Mouse (Mus musculus): Measurements from ENCODE around the gene Cacna1c. TPM values are rescaled to one million over a fixed set of nuclear protein-coding genes. Genes with fewer than 3 reads are reported as not detected.

Gene Cacna1c
- polyA plus RNA-seq, 1 experiment from 2014 or later = 2.0 TPM

DNA sequence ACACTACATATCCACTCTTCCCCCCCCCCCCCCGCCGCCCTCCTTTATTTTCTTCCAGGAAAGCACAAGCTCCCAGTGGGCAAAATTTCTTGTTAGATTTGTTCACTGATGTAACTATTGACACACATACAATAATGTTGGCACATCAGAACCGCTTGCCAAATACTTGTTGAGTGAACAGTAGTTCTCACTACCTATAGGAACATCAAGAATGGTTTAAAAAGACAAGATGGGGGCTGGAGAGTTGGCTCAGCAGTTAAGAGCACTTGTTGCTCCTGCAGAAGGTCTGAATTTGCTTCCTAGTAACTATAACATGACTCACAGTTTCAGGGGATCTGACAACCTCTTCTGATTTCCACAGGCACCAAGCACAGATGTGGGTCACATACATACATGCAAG, 255.2 kb downstream of the Cacna1c start:
- Histone ChIP-seq H3K4me3 (no peak overlapping the region), H3K27ac (no peak overlapping the region), H3K4me1 (peaks cover 10% of the 10 kb centered on the region), H3K9me3 (no peaks in the 10 kb centered on the region), H3K27me3 (ENCODE audit: poor library complexity, severe bottlenecking) (no peaks in the 10 kb centered on the region), H3K36me3 (replicated peaks) (no peaks in the 10 kb centered on the region)
- DNase-seq (ENCODE audit: extremely low spot score, low spot score) = no peak
- 94% methylated on average over 3 of the region's 3 CpGs for WGBS

DNA sequence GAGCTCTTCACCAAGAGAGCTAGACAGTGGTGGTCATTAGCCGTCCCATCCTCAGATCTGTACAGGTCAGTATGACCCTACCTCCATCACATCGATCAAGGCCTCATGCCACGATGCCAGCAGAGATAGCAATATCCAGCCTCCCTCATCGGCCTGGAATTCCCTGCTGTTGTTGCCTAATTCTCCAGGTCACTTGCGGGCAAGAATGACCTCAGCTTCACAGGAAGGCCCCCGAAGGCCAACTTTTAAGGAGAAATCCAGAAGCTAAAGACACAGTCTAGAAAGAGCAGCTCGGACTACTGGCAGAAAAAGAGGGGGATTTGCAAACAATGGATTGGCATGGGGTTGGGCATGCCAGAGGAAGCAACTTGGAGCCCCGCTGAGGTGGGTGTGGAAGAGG, 256.6 kb downstream of the Cacna1c start:
- no peak overlapping the region for H3K4me3 ChIP-seq
- H3K27ac ChIP-seq = no peak overlapping the region
- no peak for DNase-seq (ENCODE audit: extremely low spot score, low spot score)
- peaks cover 13% of the 10 kb centered on the region for H3K4me1 ChIP-seq
- H3K36me3 ChIP-seq (replicated peaks) = no peaks in the 10 kb centered on the region
- H3K27me3 ChIP-seq (ENCODE audit: poor library complexity, severe bottlenecking) = no peaks in the 10 kb centered on the region
- WGBS = 91% methylated on average over 8 of the region's 8 CpGs
- no peaks in the 10 kb centered on the region for H3K9me3 ChIP-seq

DNA sequence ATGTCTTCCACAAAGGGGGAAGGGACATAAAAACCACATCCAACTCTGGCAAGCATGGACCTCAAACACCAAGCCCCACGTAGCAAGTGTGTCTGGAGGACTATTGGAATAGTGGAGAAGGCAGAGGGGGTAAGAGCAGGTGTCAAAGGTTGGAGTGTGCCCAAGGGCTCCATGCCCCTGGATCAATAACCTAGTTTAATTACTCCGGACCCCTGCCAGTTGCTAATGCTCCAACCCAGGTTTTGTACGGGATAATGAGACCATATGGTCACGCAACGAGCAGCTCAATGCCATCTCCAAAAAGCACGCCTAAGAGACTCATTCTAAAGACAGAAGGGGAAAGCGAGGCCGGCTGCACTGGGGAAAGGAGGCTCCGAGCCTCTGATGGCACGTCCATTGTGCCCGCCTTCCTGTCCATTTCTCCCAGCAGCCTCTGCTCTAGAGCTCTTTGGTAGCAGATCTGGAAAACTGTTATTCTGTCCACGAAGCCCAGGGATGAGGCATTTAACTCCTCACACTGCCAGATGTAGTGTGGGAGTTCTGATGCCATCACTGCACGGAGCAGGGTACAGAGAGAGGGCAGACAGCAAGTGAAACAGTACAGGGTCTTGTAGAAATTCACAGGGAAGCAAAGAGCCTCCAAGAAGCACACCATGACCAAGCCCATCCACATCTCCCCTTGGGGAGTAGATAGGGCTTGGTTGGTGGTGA, 257.7 kb downstream of the Cacna1c start:
- WGBS = 81% methylated on average over 13 of the region's 13 CpGs
- DNase-seq (ENCODE audit: extremely low spot score, low spot score) = no peak
- Histone ChIP-seq H3K36me3 (replicated peaks) (no peaks in the 10 kb centered on the region), H3K4me1 (peaks cover 18% of the 10 kb centered on the region), H3K27ac (no peak overlapping the region), H3K27me3 (ENCODE audit: poor library complexity, severe bottlenecking) (no peaks in the 10 kb centered on the region), H3K4me3 (no peak overlapping the region), H3K9me3 (no peaks in the 10 kb centered on the region)

DNA sequence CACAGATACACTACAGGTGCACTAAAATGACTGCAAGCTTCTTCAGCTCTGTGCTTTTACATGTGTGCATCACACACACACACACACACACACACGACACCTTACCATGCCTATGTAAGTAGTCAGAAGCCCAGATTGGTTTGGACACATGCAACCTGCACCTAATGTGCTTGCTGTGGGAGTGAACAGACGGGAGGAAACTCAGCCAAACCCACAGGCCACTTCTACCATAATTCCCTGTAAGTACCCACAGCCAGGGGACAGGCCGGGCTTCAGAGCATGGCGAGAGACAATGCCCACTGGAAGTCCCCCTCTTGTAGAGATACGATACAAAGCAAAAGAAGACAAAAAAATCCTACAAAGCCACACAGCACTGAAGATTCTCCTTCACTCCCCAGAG, 258.7 kb downstream of the Cacna1c start:
- Histone ChIP-seq H3K27me3 (ENCODE audit: poor library complexity, severe bottlenecking) (no peaks in the 10 kb centered on the region), H3K9me3 (no peaks in the 10 kb centered on the region), H3K36me3 (replicated peaks) (no peaks in the 10 kb centered on the region), H3K4me1 (peaks cover 20% of the 10 kb centered on the region), H3K4me3 (no peak overlapping the region), H3K27ac (no peak overlapping the region; the same call in 1 of the 2 replicates)
- no peak for DNase-seq (ENCODE audit: extremely low spot score, low spot score)
- 89% methylated on average over 5 of the region's 5 CpGs for WGBS

DNA sequence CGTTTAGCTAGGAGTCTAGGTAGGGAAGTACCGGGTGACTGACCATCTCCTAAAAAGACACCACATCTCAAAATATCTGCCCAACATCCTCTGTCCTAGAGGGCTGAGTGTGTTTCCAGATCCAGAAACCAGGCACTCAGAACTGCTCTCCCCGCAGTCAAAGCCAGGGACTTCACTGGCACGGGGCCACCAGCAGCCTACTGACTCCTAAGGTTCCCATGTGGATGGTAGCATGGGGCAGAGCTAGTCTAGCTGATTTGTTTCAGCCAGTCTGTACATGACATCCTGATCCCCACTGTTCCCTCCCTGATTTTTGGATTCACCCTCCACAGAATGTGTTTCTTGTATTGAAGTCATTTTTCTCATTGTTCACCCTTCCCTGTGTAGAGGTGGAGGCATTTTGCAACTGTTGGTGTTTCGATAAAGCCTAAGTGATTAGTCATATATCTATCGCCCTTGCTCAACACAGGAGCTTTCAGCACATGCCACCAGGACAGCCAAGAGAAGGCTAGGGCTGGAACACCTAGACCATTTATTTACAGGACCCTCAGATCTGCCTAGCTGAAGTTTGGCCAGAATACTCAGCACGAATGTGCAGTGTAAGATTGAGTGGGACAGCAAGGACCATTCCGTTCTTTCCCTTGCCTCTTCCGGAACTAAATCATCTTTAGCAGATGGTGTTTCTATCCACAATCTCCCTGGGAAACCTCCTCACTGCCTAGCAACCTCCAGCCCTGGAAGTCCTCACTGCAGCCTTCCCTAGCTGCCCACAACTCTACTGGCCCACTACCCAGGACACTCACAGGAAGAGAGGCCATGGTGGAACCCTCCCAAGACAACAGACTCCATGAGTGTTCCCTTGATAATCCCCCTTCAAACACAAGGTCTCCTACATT, 260.4 kb downstream of the Cacna1c start:
- WGBS = 90% methylated on average over 9 of the region's 9 CpGs
- Histone ChIP-seq H3K4me3 (no peak overlapping the region), H3K27ac (no peak overlapping the region), H3K4me1 (peaks cover 26% of the 10 kb centered on the region), H3K36me3 (replicated peaks) (no peaks in the 10 kb centered on the region), H3K9me3 (no peaks in the 10 kb centered on the region), H3K27me3 (ENCODE audit: poor library complexity, severe bottlenecking) (no peaks in the 10 kb centered on the region)
- DNase-seq (ENCODE audit: extremely low spot score, low spot score) = no peak

DNA sequence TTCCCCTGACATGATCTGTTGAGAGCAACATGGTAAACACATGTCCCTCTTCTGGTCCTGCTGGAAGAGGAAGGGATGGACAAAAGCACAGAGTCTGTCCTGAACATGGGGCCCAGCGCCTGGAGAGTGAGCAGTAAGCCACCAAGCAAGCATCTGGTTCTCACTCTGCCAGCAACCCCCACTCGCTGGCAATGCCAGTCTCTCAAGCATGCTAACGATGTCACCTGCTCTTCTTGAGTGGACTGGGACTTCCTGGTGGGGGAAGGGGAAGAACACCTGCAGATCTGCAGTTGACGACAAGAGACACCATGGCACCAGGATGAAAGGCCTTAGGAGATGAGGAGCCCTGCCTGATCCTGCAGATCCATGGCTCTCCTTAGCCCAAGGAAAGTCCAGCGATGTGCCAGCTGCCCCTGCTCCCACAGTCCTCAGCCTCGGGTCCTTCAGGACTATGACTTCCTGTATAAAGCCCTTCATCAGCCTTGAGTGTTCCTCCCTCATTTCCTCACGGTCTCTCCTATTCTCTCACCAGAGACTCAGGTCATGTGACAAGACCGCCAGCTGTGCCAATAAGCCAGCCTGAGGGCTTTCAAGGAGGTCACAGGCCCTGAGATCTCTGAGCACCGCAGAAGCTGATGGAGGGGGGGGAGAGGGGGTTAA, 261.8 kb downstream of the Cacna1c start:
- no peak for DNase-seq (ENCODE audit: extremely low spot score, low spot score)
- H3K27me3 ChIP-seq (ENCODE audit: poor library complexity, severe bottlenecking) = no peaks in the 10 kb centered on the region
- H3K27ac ChIP-seq = no peak overlapping the region

DNA sequence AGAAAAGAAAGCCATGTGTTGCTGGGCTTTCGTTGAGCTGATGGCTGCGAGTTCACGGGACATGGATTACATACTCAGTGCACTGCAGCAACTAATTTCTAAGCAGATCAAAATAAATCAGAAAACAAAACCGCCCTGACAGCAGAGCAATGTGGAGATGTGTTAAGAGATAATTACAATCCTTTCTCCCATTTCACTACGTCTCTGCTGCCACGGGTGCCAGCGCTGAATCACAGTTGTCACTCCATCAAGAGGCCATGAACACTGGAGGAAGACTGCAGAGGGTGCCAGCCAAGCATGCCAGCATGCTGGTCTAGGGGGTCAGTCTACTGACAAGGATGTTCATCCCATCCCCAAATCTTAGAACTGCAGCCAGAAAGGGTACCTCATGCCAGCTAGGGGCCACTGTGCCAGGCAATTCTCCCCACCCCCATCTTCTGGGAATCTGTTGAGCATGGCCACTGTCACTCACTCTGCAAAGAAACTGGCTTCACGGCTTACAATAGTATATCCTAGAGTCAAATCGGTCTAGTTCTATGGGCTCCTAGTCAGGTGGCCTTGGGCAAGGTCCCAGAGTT, 263.1 kb downstream of the Cacna1c start:
- Histone ChIP-seq H3K4me3 (no peak overlapping the region), H3K4me1 (peaks cover 23% of the 10 kb centered on the region), H3K36me3 (replicated peaks) (no peaks in the 10 kb centered on the region), H3K9me3 (no peaks in the 10 kb centered on the region), H3K27ac (no peak overlapping the region), H3K27me3 (ENCODE audit: poor library complexity, severe bottlenecking) (no peaks in the 10 kb centered on the region)
- DNase-seq (ENCODE audit: extremely low spot score, low spot score) = no peak
- 90% methylated on average over 9 of the region's 9 CpGs for WGBS

More for the DNA sequence above, 261.8 kb downstream of the Cacna1c start:
- Histone ChIP-seq H3K36me3 (replicated peaks) (no peaks in the 10 kb centered on the region), H3K9me3 (no peaks in the 10 kb centered on the region), H3K4me3 (no peak overlapping the region), H3K4me1 (peaks cover 26% of the 10 kb centered on the region)
- WGBS = 71% methylated on average over 9 of the region's 9 CpGs

DNA sequence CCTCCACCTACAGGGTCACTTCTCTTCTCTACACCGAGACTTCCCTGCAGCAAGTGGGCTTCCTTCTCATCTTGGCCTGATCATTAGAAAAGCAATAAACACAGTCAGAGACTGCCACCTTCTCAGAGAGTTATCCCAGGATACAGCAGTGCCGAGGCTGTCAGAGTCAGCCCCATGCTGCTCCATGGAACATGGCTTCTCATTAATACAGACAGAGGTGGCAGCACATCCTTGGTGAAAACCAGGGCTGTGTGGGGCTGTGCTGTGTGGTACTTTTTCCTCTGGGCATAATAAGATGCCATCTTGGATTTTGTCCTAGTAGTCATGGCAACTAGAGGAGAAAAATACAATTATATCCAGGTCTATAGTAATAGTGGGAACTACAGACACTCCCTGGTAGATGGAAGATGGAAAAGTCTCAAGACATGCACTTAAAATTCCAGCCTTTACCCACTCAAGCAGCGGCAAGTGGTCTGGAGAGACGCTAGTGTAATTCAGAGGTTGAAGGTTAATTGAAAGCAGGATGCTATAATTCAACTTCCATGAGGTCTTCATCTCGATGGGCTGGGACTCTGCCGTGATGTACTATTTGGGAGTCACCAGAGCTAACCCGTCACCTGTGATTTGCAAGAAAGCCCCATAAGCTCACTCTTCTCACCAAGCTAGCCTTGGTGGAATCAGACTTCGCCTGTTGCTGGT, 264.1 kb downstream of the Cacna1c start:
- Histone ChIP-seq H3K4me3 (no peak overlapping the region), H3K36me3 (replicated peaks) (no peaks in the 10 kb centered on the region), H3K9me3 (no peaks in the 10 kb centered on the region), H3K27me3 (ENCODE audit: poor library complexity, severe bottlenecking) (no peaks in the 10 kb centered on the region), H3K27ac (no peak overlapping the region), H3K4me1 (peaks cover 30% of the 10 kb centered on the region)
- no peak for DNase-seq (ENCODE audit: extremely low spot score, low spot score)
- 80% methylated on average over 8 of the region's 8 CpGs for WGBS

DNA sequence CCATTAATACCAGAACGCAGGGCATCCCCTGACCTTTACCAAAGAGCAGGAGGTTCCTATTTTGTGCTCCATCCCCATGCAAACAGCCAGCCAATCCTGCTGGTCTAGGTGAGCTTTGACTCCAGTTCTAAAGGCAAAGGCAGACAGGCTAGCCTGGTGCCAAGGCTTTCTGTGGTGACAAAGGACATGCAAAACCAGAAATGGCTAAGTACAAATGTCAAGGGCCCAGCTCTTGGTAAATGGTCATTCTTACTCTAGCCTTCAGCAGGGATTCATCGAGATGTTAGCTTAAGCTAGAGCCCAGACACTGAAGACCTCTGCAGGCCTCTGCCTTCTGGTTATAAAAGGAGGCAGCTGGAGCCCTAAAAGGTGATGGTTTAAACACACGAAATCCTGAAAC, 269.5 kb downstream of the Cacna1c start:
- H3K36me3 ChIP-seq (replicated peaks) = no peaks in the 10 kb centered on the region
- DNase-seq (ENCODE audit: extremely low spot score, low spot score) = no peak
- H3K4me3 ChIP-seq = no peak overlapping the region
- no peaks in the 10 kb centered on the region for H3K9me3 ChIP-seq
- peaks cover 35% of the 10 kb centered on the region for H3K4me1 ChIP-seq
- 75% methylated on average over 3 of the region's 3 CpGs for WGBS
- H3K27ac ChIP-seq = no peak overlapping the region
- H3K27me3 ChIP-seq (ENCODE audit: poor library complexity, severe bottlenecking) = no peaks in the 10 kb centered on the region

DNA sequence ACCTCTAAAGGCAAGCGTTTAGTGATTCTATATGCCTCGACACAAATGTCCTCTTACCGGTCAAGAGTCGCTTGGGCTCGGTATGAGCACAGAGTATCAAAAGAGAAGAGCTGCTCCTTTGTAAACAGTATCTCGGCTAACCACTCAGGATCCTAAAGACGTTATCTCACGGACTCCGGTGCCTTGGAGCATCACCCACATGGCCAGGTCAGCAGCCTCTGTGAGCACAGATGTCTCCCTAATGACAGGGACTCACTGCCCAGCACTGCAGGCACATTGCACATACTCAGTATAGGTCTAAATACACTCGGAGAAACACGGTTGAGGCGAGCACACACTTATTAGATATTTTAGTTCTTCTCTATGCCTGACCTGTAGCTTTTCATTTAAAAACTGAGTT, 271.8 kb downstream of the Cacna1c start:
- H3K4me1 ChIP-seq = peaks cover 35% of the 10 kb centered on the region
- WGBS = 87% methylated on average over 12 of the region's 12 CpGs
- DNase-seq (ENCODE audit: extremely low spot score, low spot score) = no peak
- no peak overlapping the region for H3K27ac ChIP-seq
- H3K27me3 ChIP-seq (ENCODE audit: poor library complexity, severe bottlenecking) = no peaks in the 10 kb centered on the region
- H3K9me3 ChIP-seq = no peaks in the 10 kb centered on the region
- no peak overlapping the region for H3K4me3 ChIP-seq
- no peaks in the 10 kb centered on the region for H3K36me3 ChIP-seq (replicated peaks)

DNA sequence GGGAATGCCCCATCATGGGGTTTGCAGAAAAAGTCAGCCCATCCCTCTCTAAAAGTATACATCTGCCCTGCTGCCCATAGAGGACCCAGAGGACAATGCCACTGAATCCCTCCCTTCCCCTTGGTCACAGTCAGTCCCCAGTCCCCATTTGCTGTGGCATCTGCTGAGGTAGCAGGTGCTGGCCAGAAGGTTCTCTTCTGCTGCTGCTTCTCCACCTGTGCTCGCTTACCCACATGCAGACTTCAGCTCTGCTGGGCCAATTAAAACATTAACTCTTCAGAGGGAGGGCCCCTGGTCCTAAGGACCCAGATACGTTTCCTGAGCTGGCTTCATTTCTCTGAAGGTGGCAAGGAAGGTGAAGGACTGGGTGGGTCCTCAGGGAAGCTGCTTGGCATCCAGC, 272.3 kb downstream of the Cacna1c start:
- DNase-seq (ENCODE audit: extremely low spot score, low spot score) = no peak
- Histone ChIP-seq H3K36me3 (replicated peaks) (no peaks in the 10 kb centered on the region), H3K27me3 (ENCODE audit: poor library complexity, severe bottlenecking) (no peaks in the 10 kb centered on the region), H3K4me3 (no peak overlapping the region), H3K9me3 (no peaks in the 10 kb centered on the region), H3K4me1 (peaks cover 31% of the 10 kb centered on the region), H3K27ac (no peak overlapping the region)
- WGBS = 79% methylated on average over 2 of the region's 2 CpGs

DNA sequence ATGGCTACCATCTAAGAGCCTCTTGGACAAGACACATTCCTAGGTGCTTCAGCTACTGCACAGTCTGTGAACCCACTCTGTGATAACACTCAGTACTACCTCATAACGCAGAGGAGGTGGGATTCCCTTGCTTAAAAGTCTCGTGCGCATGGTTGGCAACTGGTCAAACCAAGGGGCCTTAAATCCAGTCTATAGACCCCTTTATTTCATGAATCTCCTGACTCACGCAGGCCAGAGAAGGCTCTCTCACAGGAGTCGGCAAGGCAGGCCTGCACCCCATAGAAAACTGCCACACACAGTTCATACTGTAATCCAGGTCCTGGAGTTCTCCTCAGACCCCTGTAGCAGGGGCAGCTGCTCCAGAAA, 273.0 kb downstream of the Cacna1c start:
- 88% methylated on average over 5 of the region's 5 CpGs for WGBS
- peaks cover 30% of the 10 kb centered on the region for H3K4me1 ChIP-seq
- no peak for DNase-seq (ENCODE audit: extremely low spot score, low spot score)
- no peak overlapping the region for H3K4me3 ChIP-seq
- H3K9me3 ChIP-seq = no peaks in the 10 kb centered on the region
- H3K27ac ChIP-seq = no peak overlapping the region
- H3K27me3 ChIP-seq (ENCODE audit: poor library complexity, severe bottlenecking) = no peaks in the 10 kb centered on the region
- H3K36me3 ChIP-seq (replicated peaks) = no peaks in the 10 kb centered on the region

Measured in forebrain, embryonic 10.5 days (tissue).